Mouse (Mus musculus) myocyte (in vitro differentiated cells): Measurements from ENCODE around the gene Hsd11b1. TPM values are rescaled to one million over a fixed set of nuclear protein-coding genes. Genes with fewer than 3 reads are reported as not detected.

Experiments used
- H3K27me3 ChIP-seq: one replicate; pipeline ENCODE4 v1.6.1; 2011; ENCODE audit not compliant: control insufficient read depth, insufficient read depth, insufficient read length
- H3K36me3 ChIP-seq: one replicate; pipeline ENCODE4 v1.6.1; 2011; ENCODE audit not compliant: control insufficient read depth, insufficient read depth
- H3K4me2 ChIP-seq: one replicate; pipeline ENCODE4 v1.6.1; 2011; ENCODE audit warnings: low read depth, control low read depth
- H3K4me3 ChIP-seq: one replicate; pipeline ENCODE4 v1.5.1; 2011; ENCODE audit warnings: mild to moderate bottlenecking, control low read depth, moderate library complexity
- H3K79me2 ChIP-seq: one replicate; pipeline ENCODE4 v1.6.1; 2011; ENCODE audit not compliant: control insufficient read depth, insufficient read depth
- H3ac ChIP-seq: one replicate; pipeline ENCODE4 v1.6.1; 2011; ENCODE audit not compliant: control insufficient read depth, insufficient read length
- CEBPB ChIP-seq: IDR thresholded peaks from 2 replicates; pipeline ENCODE4 v1.6.1; 2011; ENCODE audit warnings: mild to moderate bottlenecking, moderate library complexity; ENCODE audit not compliant: poor library complexity, insufficient read depth, severe bottlenecking
- E2F4 ChIP-seq: IDR thresholded peaks from one replicate; pipeline ENCODE4 v1.6.1; 2011; ENCODE audit warnings: mild to moderate bottlenecking, control low read depth, moderate library complexity; ENCODE audit not compliant: insufficient read depth
- MAX ChIP-seq: IDR thresholded peaks from one replicate; pipeline ENCODE4 v1.6.1; 2011; ENCODE audit warnings: low read depth, mild to moderate bottlenecking, control low read depth
- MYOD1 ChIP-seq, 3 experiments: IDR thresholded peaks; one replicate each; pipeline ENCODE4 v1.6.1; 2011; ENCODE audit warnings: control low read depth in 2 of 3, low read depth in 2 of 3, mild to moderate bottlenecking in 2 of 3, moderate library complexity in 1 of 3; ENCODE audit not compliant: insufficient read length in 2 of 3, control insufficient read depth in 1 of 3
- MYOG ChIP-seq, 3 experiments: IDR thresholded peaks; one replicate each; pipeline ENCODE4 v1.6.1; 2011; ENCODE audit warnings: control low read depth in 2 of 3, low read depth in 2 of 3, mild to moderate bottlenecking in 2 of 3; ENCODE audit not compliant: insufficient read length in 2 of 3, control insufficient read depth in 1 of 3, insufficient read depth in 1 of 3
- POLR2A ChIP-seq: IDR thresholded peaks from one replicate; pipeline ENCODE4 v1.6.1; 2011; ENCODE audit warnings: low read depth, mild to moderate bottlenecking, control low read depth, moderate library complexity; ENCODE audit not compliant: insufficient read length
- POLR2AphosphoS2 ChIP-seq: IDR thresholded peaks from one replicate; pipeline ENCODE4 v1.6.1; 2011; ENCODE audit warnings: low read depth, control low read depth; ENCODE audit not compliant: insufficient read length
- REST ChIP-seq: IDR thresholded peaks from one replicate; pipeline ENCODE4 v1.6.1; 2011; ENCODE audit warnings: mild to moderate bottlenecking, control low read depth, moderate library complexity; ENCODE audit not compliant: insufficient read depth, insufficient read length
- SRF ChIP-seq: IDR thresholded peaks from one replicate; pipeline ENCODE4 v1.6.1; 2011; ENCODE audit warnings: low read depth; ENCODE audit not compliant: control insufficient read depth, insufficient read length
- TCF12 ChIP-seq: IDR thresholded peaks from one replicate; pipeline ENCODE4 v1.6.1; 2011; ENCODE audit warnings: mild to moderate bottlenecking, control low read depth; ENCODE audit not compliant: poor library complexity, insufficient read depth, severe bottlenecking
- TCF3 ChIP-seq: IDR thresholded peaks from one replicate; pipeline ENCODE4 v1.6.1; 2011; ENCODE audit warnings: low read depth, control low read depth; ENCODE audit not compliant: insufficient read length
- USF1 ChIP-seq: IDR thresholded peaks from one replicate; pipeline ENCODE4 v1.6.1; 2011; ENCODE audit warnings: low read depth, mild to moderate bottlenecking, control low read depth, moderate library complexity
- polyA plus RNA-seq: library from polyadenylated mRNA; unstranded; fragments of >200 nt; fragmentation: generic; extraction: Trizol; gene quantifications from one replicate; pipeline ENCODE4 v1.2.1, GENCODE M21; 2012; ENCODE audit warnings: missing spikeins

Hsd11b1 gene
- polyA plus RNA-seq: 2.7 TPM

GRCm38 (mm10) chr1:193263955-193264598 is at the start of gene Hsd11b1:
Gene Hsd11b1, minus strand, starts transcription at chr1:193264075.
- Histone ChIP-seq H3K79me2 (no peaks in the 10 kb centered on the region), H3K36me3 (no peaks in the 10 kb centered on the region), H3K4me2 (peak within 1 kb of the TSS; percentile 24), H3ac (no peak within 1 kb of the TSS), H3K27me3 (no peaks in the 10 kb centered on the region), H3K4me3 (no peak within 1 kb of the TSS)
- TF ChIP-seq MYOD1 (IDR thresholded peaks at IDR 0.05; ENCODE audit: control insufficient read depth in 1 of 3, insufficient read length in 2 of 3, low read depth in 2 of 3) (no peak), TCF12 (no peak), POLR2AphosphoS2 (no peak), USF1 (no peak), SRF (no peak), E2F4 (no peak), REST (no peak), MYOG (IDR thresholded peaks at IDR 0.05; ENCODE audit: control insufficient read depth in 1 of 3, insufficient read depth in 1 of 3, insufficient read length in 2 of 3, low read depth in 2 of 3) (no peak), TCF3 (no peak), CEBPB (no peak), POLR2A (no peak), MAX (no peak)

- TF ChIP-seq POLR2A (no peak), POLR2AphosphoS2 (no peak), USF1 (no peak), TCF12 (no peak), MAX (no peak), SRF (no peak), REST (no peak), TCF3 (no peak), E2F4 (no peak), MYOG (IDR thresholded peaks at IDR 0.05; ENCODE audit: control insufficient read depth in 1 of 3, insufficient read depth in 1 of 3, insufficient read length in 2 of 3, low read depth in 2 of 3) (no peak), MYOD1 (IDR thresholded peaks at IDR 0.05; ENCODE audit: control insufficient read depth in 1 of 3, insufficient read length in 2 of 3, low read depth in 2 of 3) (no peak), CEBPB (no peak)
- no peak overlapping the region for H3K4me2 ChIP-seq
- no peaks in the 10 kb centered on the region for H3K36me3 ChIP-seq
- H3K27me3 ChIP-seq: no peaks in the 10 kb centered on the region
- H3K79me2 ChIP-seq: no peaks in the 10 kb centered on the region
- no peak overlapping the region for H3K4me3 ChIP-seq
- no peak overlapping the region for H3ac ChIP-seq
These were observed 47.7 kb upstream of the Hsd11b1 start for GRCm38 (mm10) chr1:193311596-193311995.

- H3K79me2 ChIP-seq: no peaks in the 10 kb centered on the region
- TF ChIP-seq POLR2A (no peak), REST (no peak), TCF3 (no peak), POLR2AphosphoS2 (no peak), CEBPB (no peak), SRF (no peak), MYOG (IDR thresholded peaks at IDR 0.05; ENCODE audit: control insufficient read depth in 1 of 3, insufficient read depth in 1 of 3, insufficient read length in 2 of 3, low read depth in 2 of 3) (no peak), USF1 (no peak), MAX (no peak), E2F4 (no peak)
These were observed 46.7 kb upstream of the Hsd11b1 start for GRCm38 (mm10) chr1:193310519-193311085.

GRCm38 (mm10) chr1:193309785-193310518 is 46.1 kb upstream of the Hsd11b1 start:
- Histone ChIP-seq H3K36me3 (no peaks in the 10 kb centered on the region), H3ac (no peak overlapping the region), H3K4me3 (no peak overlapping the region), H3K27me3 (no peaks in the 10 kb centered on the region), H3K79me2 (no peaks in the 10 kb centered on the region), H3K4me2 (no peak overlapping the region)
- no peak for TF ChIP-seq E2F4
- no peak for TF ChIP-seq USF1
- TF ChIP-seq MYOD1 (IDR thresholded peaks at IDR 0.05; ENCODE audit: control insufficient read depth in 1 of 3, insufficient read length in 2 of 3, low read depth in 2 of 3): no peak
- no peak for TF ChIP-seq SRF
- TF ChIP-seq MYOG (IDR thresholded peaks at IDR 0.05; ENCODE audit: control insufficient read depth in 1 of 3, insufficient read depth in 1 of 3, insufficient read length in 2 of 3, low read depth in 2 of 3): no peak
- no peak for TF ChIP-seq REST
- no peak for TF ChIP-seq TCF12

More at GRCm38 (mm10) chr1:193310519-193311085, 46.7 kb upstream of the Hsd11b1 start:
- no peak overlapping the region for H3ac ChIP-seq
- no peak overlapping the region for H3K4me2 ChIP-seq
- no peak overlapping the region for H3K4me3 ChIP-seq
- no peaks in the 10 kb centered on the region for H3K36me3 ChIP-seq
- no peaks in the 10 kb centered on the region for H3K27me3 ChIP-seq
